Mouse (Mus musculus) olfactory bulb, adult 2 months (tissue): ENCODE results near the gene Atg4b.

Experiments used
- CTCF ChIP-seq: fragments of 200-500 bp; IDR thresholded peaks from 2 replicates; pipeline ENCODE4 v1.5.1; 2012; ENCODE audit warnings: low read depth, mild to moderate bottlenecking, low read length, moderate library complexity; ENCODE audit not compliant: insufficient read depth
- POLR2A ChIP-seq: fragments of 200-500 bp; IDR thresholded peaks from 2 replicates; pipeline ENCODE4 v1.6.1; 2012; ENCODE audit warnings: mild to moderate bottlenecking, low read depth, low read length, moderate library complexity; ENCODE audit not compliant: insufficient read depth

DNA sequence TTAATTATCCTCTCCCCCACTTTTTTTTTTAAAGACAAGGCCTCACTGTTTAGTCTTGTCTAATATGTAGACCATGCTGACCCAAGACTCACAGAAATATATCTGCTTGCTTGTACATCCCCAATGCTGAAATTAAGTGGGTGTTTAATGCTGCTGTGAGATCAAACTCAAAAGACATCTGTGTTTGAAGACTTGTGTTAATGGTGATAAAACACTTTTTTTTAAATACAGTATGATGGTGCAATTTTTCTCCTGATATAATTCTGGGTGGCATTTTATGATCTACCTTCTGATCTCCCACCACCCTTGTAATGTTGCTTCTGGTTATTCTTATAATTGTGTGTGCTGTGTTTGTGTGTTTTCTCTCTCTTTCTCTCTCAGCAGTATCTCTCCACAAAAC, 4.9 kb downstream of the Atg4b start:
- TF ChIP-seq POLR2A (no peak), CTCF (no peak)
